Mouse (Mus musculus) embryo, embryonic 10.5 days (tissue): ENCODE measurements around the gene Gm20388.
A peak's percentile ranks its signal among the peaks of the same experiment; 100 is the strongest.
"Not testable (repeated sequence)": the region's sequence is repeated elsewhere in the genome, so short reads cannot be mapped to it uniquely, and the experiment has no call there.

ENCODE experiments used
- DNase-seq: peaks from one replicate; pipeline ENCODE4 v3.0.0-alpha.2; 2015; ENCODE audit warnings: low spot score

Gene Gm20388

DNA sequence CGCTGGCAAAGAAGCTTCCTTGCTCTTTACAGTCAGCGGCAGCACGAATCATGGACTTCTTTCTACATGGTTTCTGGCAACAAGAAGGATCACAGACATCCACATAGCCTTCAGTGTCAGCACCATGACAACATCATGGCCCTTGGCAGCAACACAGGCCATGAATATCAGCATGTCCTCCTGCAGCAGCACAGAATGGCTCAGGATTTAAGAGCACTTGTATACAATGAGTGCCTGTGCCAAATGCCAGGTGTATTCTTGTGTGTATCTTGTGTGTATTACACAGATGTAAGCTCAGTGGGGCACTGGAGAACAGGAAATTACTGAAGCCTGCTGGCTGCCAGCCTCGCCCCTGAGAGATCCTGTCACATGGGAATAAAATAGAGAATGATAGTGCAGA, 4263.0 kb downstream of the Gm20388 start:
- DNase-seq, result no peak

DNA sequence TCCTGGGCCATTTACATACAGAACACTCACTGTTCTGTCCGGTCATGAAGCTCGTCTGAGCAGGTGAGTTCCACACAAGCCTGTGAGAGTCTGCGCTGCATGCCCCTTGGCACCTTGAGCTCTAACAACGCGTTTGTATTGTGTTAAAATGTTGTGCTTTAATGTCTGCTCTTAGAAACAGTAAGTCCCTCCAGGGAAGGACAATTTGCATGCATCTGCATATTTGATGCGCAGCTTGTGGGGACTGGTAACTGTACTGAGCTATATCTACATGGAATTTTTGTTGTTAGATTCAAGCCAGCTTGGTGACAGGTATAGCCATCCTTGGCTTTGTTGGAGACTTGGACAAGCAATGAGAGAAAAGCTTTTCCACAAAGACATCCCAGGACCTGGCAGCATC, 4265.5 kb downstream of the Gm20388 start:
- no peak for DNase-seq

DNA sequence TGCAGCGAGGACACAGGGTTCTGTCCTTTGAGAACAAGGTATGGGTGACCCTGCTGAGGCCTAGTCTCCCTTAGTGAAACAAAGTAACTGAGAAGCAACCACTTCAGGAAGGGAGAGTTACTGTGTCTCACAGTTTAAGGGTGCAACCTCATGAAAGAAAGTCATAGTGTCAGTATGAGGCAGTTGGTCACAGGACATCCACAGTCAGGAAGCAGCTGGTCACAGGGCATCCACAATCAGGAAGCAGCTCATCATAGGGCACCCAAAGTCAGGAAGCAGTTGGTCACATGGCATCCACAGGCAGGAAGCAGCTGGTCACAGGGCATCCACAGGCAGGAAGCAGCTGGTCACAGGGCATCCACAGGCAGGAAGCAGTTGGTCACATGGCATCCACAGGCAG, 4266.5 kb downstream of the Gm20388 start:
- DNase-seq, result not testable (repeated sequence)

DNA sequence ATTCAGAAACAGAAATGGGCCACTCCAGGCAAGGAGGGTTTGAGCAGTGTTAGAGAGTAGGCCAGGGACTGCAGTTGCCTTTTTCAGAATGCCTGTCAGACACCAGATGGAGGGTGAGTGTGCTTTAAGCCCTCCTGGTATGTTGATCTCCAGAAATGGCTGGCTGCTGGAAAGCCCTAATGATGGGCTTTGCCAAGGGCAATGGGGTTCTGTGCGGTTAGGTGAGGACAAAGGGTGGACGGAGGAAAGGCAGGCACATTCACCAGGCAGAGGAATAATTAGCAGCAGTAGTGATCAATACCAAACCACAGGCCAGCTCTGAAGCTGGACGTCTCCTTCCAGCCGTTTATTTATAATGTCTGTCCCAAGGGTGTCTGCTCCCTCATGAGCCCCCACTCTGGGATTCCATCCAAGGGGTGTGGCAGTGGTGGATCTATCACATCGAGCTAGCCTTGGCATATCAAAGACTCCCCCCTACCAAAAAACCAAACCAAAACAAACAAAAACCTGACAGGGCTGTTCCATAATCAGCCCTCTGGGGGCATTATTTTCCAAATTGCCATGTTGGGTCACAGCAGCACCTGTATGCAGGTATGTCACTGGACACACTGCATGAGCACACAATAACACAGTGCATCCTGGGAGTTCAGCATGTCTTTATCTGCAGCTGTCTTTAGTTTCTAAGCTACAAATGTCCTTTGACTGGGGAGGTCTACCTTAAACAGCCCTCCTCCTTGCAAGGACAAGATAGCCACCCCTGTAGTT, 4270.2 kb downstream of the Gm20388 start:
- DNase-seq, result no peak

DNA sequence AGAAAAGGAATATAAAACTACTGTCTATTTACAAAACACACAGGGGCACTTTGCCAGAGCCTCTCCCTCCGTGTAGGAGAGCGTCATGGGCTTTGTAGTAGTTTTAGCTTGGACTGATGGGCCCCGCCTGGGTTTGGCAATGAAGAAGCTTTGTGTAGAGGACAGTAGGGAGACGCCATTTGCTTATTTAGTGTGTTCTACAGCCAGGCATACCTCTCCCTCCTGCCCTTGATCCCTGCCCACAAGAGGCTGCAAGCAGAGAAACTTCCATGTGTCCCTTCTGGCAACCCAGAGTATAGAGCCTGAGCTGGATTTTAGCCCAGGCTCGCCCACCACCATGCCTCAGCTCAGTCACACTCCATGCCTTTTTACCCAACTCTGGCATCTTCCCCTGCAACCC, 4271.1 kb downstream of the Gm20388 start:
- no peak for DNase-seq

DNA sequence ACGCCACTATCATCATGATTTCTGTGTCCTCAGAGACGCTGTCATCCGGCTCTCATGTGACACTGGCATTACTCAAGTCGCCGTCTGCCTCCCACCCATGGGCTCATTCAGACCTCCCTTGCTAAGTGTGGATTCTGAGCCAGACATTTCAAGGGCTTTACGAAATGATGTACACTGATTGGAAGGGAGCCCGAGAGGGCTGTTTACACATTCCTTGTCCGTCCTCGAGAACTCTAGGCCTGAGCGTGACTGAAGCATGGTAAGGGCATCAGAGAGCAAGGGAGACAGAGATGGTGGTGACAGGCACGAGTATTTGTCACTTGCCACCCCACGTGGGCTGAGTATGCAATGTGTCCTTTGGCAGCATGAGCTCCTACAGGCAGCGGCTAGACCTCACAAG, 4271.6 kb downstream of the Gm20388 start:
- no peak for DNase-seq

DNA sequence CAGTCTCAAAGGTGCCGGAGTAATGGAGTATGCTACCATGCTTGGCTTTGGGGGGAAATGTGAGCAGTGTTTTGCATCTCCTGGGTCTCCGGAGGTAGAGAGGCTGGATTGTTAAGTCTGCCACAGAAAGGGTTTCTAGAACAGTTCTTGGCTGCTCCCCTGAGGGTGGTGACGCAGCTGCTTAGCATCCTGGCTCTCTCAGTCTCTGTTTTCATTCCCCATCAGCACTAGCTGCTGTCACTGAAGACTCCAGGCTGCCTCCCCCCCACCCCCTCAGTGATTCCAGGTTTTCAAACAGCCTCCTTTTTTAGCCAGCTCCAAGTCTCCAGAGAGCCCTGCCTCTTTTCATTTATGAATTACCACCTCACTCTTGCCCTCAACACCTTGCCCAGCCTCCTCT, 4273.4 kb downstream of the Gm20388 start:
- DNase-seq, result no peak

DNA sequence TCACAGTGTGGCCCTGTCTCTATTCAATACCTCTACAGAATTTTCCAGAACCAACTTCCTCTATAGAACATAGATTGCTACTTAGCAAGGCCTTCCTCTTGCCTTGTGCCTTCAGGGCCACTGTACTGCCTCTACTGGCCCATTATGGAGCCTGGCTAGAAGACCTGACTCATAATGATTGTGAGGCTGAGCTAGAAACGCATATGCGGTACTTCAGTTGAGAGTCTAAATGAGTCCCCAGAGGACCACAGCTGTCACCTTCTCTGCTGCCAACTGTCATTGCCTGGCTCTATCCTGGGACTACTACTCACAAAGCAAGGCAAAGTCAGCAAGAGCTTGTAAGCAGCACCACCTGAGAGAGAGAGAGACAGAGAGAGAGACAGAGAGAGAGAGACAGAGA, 4273.9 kb downstream of the Gm20388 start:
- no peak for DNase-seq

DNA sequence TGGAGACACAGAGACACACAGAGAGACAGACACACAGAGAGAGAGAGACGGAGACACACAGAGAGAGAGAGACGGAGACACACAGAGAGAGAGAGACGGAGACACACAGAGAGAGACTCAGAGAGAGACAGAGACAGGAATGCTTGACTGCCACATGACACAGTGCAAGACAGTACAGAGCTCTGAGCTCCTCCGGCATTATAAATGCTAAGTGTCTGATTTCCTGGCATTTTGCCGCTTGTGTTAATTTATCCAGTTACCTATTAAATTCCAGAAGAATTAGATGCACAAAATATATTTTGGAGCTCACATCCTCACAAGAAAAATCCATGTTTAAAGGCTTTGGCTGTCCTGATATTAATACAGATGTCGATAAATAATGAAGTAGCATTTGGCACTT, 4274.4 kb downstream of the Gm20388 start:
- DNase-seq, result no peak

DNA sequence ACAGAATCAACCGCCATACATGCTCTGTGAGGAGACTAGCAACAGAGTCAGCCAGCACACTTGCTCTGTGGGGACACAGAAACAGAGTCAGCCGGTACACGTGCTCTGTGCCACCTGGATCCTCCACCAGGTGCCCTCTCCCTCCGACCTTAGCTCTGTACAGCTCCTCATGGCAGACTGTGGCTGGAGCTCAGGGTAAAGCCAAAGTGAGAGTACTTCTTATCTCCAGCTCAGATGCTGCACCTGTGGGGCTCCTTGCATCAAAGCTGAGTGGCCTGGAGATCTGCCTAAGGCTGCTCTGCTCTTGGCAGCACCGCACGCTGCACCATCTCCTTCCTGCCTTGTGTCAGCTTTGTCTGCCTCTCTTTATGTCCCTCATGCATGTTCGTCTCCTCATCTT, 4279.7 kb downstream of the Gm20388 start:
- DNase-seq, result no peak

DNA sequence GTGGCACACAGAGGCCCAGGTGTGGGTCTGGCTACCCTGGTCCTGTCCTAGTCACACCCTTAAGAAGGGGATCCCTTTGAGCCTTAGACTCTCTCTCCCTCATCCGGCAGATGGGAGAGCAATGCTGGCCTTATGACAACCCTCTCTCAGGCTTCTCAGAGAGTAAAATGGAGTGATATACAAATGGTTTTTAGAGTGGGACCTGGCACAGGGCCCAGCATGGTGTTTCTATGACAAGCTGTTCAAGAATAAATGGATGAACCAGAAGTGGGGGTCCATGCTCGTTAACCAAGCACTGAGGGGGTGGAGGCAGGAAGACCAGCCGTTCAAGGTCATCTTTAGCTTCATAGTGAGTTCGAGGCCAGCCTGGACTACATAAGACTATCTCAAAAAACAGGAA, 4281.6 kb downstream of the Gm20388 start:
- no peak for DNase-seq

DNA sequence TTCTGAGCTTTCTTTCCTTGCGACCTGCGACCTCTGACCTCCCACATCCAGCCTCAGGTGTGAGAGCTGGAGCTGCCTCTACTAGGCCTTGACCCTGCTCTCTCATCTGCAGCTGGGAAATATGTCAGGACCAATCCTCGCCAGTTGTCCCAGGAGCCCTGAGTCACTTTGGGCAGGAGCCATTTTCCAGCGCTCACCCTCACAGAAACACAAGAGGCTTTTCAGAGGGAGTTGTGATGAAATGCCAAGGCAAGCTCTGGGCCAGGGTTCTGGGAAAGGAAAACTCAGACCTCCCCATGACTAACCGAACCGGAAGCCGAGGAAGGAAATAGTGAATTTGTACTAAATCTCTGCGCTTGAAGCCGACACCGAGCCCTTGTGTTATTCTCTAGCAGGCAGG, 4282.3 kb downstream of the Gm20388 start:
- DNase-seq, result no peak

DNA sequence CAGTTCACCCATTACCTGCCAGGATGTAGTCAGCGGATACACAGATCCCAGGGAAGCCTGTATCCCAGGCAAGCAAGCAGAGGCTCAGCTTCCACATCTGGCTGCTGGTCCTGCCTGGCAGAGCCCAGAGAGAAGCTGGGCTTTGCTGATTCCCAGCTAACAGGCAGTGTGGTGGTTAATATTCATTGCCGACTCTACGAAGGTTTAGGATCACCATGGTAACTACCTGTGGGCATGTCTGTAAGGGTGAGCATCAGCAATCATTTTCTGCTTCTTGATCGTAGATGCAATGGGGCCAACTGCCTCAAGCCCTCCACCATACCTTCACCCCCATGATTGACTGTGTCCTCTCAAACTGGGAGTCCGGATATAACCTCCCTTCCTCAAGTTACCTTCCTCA, 4283.4 kb downstream of the Gm20388 start:
- DNase-seq, result no peak

DNA sequence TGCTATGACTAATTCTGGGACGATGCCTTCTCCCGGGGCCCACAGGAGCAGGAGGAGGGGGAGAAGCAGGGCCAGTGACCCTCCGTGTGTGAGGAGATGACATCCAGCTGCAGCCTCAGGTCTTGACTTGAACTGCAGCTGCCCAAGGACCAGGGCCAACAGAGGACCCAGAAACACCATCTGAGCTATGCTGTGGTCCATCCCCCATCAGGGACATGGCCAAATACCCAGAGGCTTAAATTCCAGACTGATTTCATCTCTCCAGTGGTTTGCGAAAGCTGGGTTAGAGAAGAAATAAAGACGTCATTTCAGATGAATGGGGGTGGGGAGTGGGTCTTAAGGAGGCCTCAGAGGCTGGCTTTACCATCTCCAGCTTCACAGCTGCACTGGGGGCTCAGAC, 4285.6 kb downstream of the Gm20388 start:
- DNase-seq, result no peak

DNA sequence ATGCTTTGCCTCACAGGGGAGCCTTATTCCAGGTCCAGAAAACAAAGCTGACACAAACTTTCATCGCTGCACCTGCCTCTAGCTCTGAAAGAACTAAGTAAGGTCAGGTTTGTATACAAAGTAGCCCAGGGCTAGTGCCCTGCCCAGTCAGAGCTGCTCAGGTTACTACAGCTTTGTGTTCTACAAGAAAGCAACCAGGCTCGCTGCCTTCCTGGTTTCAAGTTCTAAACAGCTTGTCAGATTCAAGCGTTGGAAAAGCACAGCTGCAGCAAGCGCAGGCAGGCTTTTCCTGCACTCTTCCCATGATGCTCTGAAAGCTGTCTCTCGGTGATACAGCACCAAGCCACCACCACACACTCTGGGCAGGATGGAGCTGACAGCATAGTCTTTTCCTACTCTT, 4286.2 kb downstream of the Gm20388 start:
- no peak for DNase-seq

DNA sequence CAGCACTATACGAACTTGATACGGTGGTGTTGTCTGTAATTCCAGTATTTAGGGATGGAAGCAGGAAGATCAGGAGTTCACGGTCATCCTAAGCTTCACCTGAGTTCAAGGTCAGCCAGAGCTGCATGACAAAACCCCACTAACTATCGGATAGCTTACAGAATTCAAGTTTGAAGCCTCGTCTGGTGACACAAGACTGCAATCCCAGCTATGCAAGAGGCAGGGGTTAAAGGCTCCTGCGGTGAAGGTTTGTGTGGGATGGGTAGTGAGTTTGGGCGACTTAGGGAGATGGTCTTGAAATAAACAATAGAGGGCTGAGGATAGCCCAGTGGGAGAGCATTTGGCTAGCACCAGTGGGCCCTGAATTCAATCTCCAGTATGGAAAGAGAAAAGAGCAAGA, 4287.6 kb downstream of the Gm20388 start:
- DNase-seq, result no peak

DNA sequence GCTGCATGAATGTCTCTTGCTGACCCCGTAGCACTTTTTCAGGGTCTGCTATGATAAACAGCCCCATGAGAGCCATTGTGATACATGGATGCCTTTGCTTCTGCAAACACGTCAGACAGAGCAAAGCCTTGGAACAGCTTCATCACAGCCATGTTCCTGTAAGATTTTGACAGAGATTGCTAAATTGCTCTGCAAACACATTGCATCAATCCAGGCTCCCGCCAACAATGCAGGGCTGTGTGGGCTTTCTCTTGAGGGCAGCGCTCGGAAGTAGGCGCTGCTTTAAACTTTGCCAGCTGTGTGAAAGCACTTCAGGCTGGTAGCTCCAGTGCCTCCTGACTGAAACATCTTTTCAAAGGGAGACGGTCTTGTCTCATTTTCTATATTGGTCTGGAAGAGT, 4289.8 kb downstream of the Gm20388 start:
- peak; percentile 31 for DNase-seq

DNA sequence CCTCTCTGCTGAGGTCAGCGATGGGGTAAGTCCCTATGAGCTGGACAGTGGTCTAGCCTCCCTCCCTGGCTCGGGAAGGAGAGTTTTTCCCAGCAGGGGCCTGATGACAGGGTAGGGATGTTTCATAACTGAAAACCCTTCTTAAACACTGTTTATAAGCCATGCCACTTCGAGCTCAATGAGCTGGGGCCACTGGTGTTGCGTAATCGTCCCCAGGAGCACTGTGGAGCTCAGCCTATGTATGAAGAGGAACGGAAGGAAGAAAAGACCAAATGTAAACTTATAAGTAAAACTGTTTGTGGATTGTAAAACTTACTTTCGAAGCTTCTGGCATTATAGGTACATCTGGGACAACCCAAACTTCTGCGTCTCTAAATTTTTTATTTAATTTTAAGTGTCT, 4291.1 kb downstream of the Gm20388 start:
- no peak for DNase-seq

DNA sequence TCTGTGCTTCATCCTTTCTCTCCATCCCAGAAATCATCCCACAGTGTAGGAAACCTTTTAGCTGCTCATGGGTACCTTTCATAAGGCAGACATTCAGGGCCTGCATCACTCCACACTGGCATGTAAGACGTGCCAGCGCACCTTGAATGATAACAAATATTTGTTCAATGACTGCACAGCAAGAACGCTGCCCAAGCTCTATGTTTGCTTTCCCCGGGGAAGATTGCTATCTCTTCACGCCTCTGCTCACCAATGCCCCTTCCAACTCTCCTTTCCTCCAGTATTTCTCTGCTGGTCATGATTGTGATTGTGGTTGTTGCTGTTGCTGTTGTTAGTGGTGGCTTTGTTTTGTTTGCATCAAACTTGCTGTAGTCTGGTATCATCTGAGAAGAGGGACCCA, 4292.3 kb downstream of the Gm20388 start:
- no peak for DNase-seq

DNA sequence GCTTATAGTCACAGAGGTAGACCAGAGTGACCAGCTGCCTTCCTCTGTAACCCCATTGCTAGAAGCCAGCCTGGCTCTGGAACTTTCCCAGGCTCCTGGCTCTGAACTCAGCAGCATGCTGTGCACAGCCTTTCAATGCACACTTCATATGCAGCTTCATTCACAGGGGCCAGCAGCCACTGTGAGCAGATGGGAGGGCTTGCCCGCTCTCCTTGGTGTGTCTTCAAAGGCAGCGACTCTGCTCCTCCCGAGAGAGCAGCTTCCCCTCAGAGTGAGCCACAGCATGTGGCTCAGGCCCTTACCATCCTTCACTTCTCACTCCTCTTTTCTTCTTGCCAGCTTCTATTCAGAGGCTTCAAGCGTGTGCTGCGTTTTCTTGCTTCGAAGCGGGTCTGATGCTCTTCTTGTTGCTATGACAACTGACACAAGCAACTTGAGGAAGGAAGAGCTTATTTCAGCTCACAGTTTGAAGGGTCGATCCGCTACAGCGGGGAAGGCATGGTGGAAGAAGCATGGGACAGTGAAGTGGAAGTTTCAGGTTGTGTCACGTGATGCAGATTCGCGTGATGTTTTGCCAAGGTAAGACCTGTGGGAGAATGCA, 4293.5 kb downstream of the Gm20388 start:
- DNase-seq, result no peak

DNA sequence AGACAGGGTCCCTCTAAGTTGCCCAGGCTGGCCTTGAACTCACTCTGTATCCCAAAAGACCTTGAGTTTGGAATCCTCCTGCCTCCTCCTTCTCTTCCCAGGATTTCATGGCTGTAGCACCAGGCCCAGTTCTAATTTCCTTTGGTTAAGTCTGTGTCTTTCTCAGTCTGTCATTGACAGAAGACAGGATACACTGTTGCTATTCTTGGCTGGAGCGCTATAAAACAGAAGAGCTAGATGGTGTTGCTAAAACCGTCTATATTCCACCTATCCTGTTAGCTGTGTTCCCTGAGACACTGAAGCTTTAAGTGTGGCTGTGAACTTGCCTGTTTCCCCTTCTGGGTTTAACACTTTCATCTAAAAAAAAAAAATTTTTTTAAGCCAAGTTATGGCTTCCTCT, 4301.5 kb downstream of the Gm20388 start:
- DNase-seq, result no peak

DNA sequence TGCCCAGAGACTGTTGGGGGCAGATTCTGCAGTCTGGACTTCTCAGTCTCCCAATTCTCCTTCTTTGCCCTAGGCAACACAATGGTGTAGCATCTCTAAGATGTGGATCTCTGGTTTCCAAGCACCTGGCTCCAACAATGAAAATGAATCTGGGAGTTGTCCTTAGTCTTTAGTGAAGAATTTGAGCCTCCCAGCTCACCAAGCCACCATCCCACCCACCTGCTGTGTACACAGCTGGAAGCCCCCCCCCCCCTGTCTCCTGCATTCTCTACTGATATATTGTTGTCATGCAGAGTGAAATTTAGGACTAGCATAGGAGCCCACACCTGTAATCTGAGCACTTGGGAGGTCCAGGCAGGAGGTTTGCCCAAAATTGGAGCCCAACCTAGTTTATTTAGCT, 4306.3 kb downstream of the Gm20388 start:
- DNase-seq, result no peak

DNA sequence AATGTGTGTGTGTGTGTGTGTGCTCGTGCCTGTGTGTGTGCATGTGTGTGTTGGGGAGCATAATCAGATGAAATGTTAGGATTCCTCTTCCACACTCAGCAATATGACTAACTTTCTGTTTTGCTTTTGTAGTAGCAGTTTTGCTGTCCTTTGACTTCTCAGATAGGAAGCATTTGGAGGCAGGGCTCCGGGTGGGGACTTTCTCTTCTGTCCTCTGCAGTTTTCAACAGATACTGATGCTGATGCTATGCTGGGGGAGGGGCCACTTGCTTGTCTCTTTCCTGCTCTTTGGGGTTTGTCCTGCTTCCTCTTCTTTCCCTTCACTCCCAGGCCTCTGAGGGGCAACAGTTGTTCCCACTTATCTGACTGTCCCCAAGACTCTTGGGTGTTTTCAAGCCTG, 4319.2 kb downstream of the Gm20388 start:
- no peak for DNase-seq

DNA sequence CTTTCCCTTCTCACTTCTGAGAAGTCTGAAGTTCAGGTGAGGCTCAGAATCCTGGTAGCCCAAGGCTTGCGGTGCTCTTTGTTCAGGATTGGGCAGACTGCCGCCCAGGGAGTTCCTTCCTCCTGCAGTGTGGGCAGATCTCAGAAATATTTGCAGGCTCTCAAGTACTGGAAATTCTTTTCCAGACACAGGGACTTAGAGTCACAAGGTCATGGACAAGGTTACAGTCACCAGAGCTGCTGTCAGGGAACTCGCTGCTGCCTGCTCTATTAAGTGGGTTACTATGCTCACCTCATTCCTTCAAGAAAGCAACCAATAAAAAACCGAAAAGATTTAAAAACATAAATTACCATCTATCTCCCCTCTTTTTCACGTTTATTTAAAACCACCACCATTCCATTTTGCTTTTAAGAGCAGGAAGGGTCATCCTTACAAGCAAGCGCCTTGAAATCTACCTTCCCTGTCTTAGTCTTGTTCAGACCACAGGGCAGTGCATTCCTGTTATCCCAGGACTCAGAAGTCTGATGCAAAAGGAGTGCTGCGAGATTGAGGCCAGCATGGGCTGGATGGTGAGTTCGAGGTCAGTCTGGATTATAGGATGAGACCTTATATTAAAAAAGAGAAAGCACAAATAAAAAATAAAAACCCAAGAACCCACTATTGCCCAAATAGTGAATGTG, 4320.0 kb downstream of the Gm20388 start:
- DNase-seq, result no peak
